Mouse (Mus musculus) heart, postnatal 0 days (tissue): ENCODE data around the gene Nkain1.

ENCODE experiments used
- CTCF ChIP-seq: IDR thresholded peaks from 2 replicates; pipeline ENCODE4 v1.5.1; 2016; ENCODE audit warnings: antibody characterized with exemption, control low read depth, low read depth
- EP300 ChIP-seq: IDR thresholded peaks from 2 replicates; pipeline ENCODE4 v1.6.1; 2016; ENCODE audit warnings: antibody characterized with exemption, low read depth

DNA sequence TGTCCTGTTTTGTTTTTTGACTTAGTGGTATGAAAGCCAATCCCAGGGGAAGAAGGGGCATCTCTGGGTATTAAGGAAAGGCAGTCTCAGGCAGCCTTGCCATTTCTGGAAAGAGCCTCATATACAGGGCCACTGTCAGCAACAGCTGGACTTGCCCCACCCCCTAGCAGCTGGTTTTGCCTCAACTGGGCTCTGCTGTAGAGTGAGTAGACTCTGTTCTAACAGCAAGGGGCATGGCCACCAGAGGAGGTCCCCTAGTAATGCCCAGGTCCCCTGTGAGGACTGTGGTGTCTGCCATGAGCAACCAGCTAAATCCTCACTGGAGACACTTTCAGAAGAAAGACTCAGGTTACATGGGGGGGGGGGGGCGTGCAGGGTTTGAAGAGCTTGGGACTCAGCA lies 17.0 kb downstream of the Nkain1 start:
- TF ChIP-seq CTCF (no peak), EP300 (no peak)
